Mouse (Mus musculus) liver, embryonic 14.5 days (tissue): ENCODE measurements around the gene Gng8. TPM values are rescaled to one million over a fixed set of nuclear protein-coding genes. Genes with fewer than 3 reads are reported as not detected.
A peak's percentile ranks its signal among the peaks of the same experiment; 100 is the strongest.

ENCODE experiments used
- ATAC-seq: fragments of 200-750 bp; cut with Nextera tagmentation; 2 replicates; pipeline ENCODE4 v1.8.0; 2017; ENCODE audit warnings: moderate number of reproducible peaks, mild to moderate bottlenecking, moderate library complexity; ENCODE audit not compliant: insufficient read depth
- DNase-seq, 3 experiments: peaks; one replicate each; pipeline ENCODE4 v3.0.0-alpha.2; 2012 to 2013; ENCODE audit warnings: low read depth in 3 of 3, low spot score in 3 of 3
- H3K27ac ChIP-seq: fragments of 300-500 bp; sonication (generic); 2 replicates; pipeline ENCODE4 v1.5.1; 2014; ENCODE audit warnings: moderate library complexity, mild to moderate bottlenecking, control low read depth, inconsistent platforms
- H3K27me3 ChIP-seq: fragments of 300-500 bp; sonication (generic); 2 replicates; pipeline ENCODE4 v1.6.1; 2014; ENCODE audit warnings: mild to moderate bottlenecking, low read length, moderate library complexity; ENCODE audit not compliant: control insufficient read depth, insufficient read depth
- H3K36me3 ChIP-seq: fragments of 300-500 bp; sonication (generic); replicated peaks from 2 replicates; pipeline ENCODE4 v1.6.1; 2014; ENCODE audit warnings: low read depth; ENCODE audit not compliant: control insufficient read depth, insufficient read depth
- H3K4me1 ChIP-seq, 2 experiments: fragments of 200-500 bp in 1 of 2; fragments of 300-500 bp in 1 of 2; sonication (generic) in 1 of 2; replicated peaks; 2 replicates each; pipeline ENCODE4 v1.6.1; 2012 to 2014; ENCODE audit warnings: antibody characterized with exemption in 1 of 2, inconsistent platforms in 1 of 2, low read length in 1 of 2; ENCODE audit not compliant: control insufficient read depth in 2 of 2, insufficient read depth in 2 of 2
- H3K4me2 ChIP-seq: fragments of 300-500 bp; sonication (generic); 2 replicates; pipeline ENCODE4 v1.6.1; 2014; ENCODE audit warnings: low read depth, mild to moderate bottlenecking, control low read depth, moderate library complexity
- H3K4me3 ChIP-seq, 2 experiments: fragments of 200-500 bp in 1 of 2; fragments of 300-500 bp in 1 of 2; sonication (generic) in 1 of 2; 2 replicates each; pipeline ENCODE4 v1.5.1; 2012 to 2014; ENCODE audit warnings: low read depth in 2 of 2, low read length in 2 of 2, mild to moderate bottlenecking in 2 of 2, control low read depth in 1 of 2, inconsistent platforms in 1 of 2, moderate library complexity in 1 of 2; ENCODE audit not compliant: insufficient read depth in 1 of 2
- H3K9ac ChIP-seq: fragments of 300-500 bp; sonication (generic); replicated peaks from 2 replicates; pipeline ENCODE4 v1.6.1; 2014; ENCODE audit warnings: mild to moderate bottlenecking, control low read depth, moderate library complexity
- H3K9me3 ChIP-seq: fragments of 300-500 bp; sonication (generic); 2 replicates; pipeline ENCODE4 v1.6.1; 2016; ENCODE audit warnings: low read length, mixed read lengths; ENCODE audit not compliant: control insufficient read depth
- CTCF ChIP-seq: IDR thresholded peaks from 2 replicates; pipeline ENCODE4 v1.5.1; 2016; ENCODE audit warnings: antibody characterized with exemption, low read depth, control low read depth
- EP300 ChIP-seq: IDR thresholded peaks from 2 replicates; pipeline ENCODE4 v1.6.1; 2016; ENCODE audit warnings: antibody characterized with exemption, low read depth
- WGBS: fragments of 180-500 bp; shearing (Covaris S2); extraction: QIAGEN DNeasy Blood & Tissue Kit; methylation state at CpG from one replicate; pipeline ENCODE4 v1.1.7; 2014; ENCODE audit not compliant: insufficient replicate concordance; 5-methylcytosine and 5-hydroxymethylcytosine counted together
- polyA plus RNA-seq, 2 experiments: library from polyadenylated mRNA; depleted of rRNA in 1 of 2; stranded (reverse) in 1 of 2; unstranded in 1 of 2; fragments of >200 nt; fragmentation: Nextera tagmentation in 1 of 2; extraction: Ambion mirVana in 1 of 2; gene quantifications; 2 replicates each; pipeline versions ENCODE4 v1.2.1 to v1.2.3; 2012 to 2014

The Gng8 gene
- polyA plus RNA-seq, 2 experiments, result 0.47 TPM; not detected in 1

DNA sequence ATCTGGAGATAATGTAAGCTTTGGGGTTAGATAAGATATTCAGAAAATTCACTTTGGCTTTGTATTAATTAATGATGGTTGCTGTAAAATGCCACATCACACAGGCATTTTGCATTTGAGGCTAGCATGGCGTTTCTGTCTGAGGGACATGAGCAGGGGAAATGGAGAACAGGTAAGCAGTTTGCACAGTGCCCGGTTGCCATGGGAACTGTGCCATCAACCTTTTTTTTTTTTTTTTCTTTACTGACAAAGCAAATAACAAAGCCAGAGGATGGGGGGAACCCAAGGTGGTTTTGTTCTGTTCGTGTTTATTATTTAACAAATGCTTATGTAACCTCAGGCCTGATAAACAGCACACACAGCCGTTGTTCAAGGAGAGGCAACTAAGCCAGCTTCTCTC is 51.3 kb downstream of the Gng8 start:
- no peaks in the 10 kb centered on the region for H3K9me3 ChIP-seq
- H3K36me3 ChIP-seq, result no peaks in the 10 kb centered on the region
- no peak overlapping the region for H3K9ac ChIP-seq
- H3K4me2 ChIP-seq, result no peak overlapping the region
- DNase-seq (no peak), ATAC-seq (no peak)
- H3K27ac ChIP-seq, result no peak overlapping the region
- H3K4me3 ChIP-seq, result no peak overlapping the region
- WGBS, result 43% methylated on average over 4 of the region's 4 CpGs
- H3K4me1 ChIP-seq, result no peaks in the 10 kb centered on the region
- peaks cover 48% of the 10 kb centered on the region for H3K27me3 ChIP-seq
- TF ChIP-seq CTCF, result no peak
- no peak for TF ChIP-seq EP300

DNA sequence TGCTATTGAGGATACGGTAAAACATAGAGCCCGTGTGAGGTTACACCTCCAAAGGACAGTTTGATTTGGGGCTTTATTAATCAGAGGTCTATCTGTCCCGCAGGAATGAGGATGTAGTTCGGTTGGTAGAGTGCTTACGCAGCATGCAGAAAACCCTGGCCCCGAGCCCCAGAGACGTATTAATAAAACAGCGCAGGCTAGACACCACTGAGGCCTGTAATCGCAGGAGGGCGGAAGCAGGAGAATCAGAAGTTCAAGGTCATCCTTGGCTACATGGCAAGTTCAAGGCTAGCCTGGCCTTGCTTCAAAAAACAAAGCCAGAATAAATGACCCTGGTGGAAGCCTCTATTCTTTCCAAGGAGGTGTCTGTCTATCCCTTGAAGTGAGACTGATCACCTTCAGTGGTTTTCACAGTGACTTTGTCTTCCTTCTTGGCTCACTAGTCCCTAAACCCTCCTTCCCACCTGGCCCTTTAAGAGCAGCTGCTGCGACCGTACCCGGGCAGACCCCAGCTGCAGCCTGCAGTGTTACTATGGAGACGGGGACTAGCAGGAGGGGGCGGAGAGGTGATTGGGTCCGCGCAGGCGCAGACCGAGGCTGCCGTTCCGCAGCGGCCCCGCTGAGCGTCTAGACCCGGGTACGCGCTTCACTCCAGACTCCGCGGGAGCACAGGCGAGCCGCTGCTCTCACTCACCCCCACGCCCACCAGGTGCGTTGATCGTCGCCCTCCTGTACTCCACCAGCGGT is 52.6 kb downstream of the Gng8 start, which contains the start of gene Pnmal2:
Gene Pnmal2 (plus strand): TSS at position 622 of the 747 bp plus-strand sequence.
- Histone ChIP-seq H3K9me3 (no peaks in the 10 kb centered on the region), H3K36me3 (no peaks in the 10 kb centered on the region), H3K4me3 (peak within 1 kb of the TSS; percentile 26 to 38), H3K9ac (no peak within 1 kb of the TSS), H3K4me2 (peak within 1 kb of the TSS; percentile 56), H3K27ac (no peak within 1 kb of the TSS), H3K4me1 (no peaks in the 10 kb centered on the region), H3K27me3 (peaks cover 61% of the 10 kb centered on the region)
- no peak for TF ChIP-seq EP300
- TF ChIP-seq CTCF, result no peak
- DNase-seq, result no peak
- WGBS, result 16% methylated on average over 36 of the region's 36 CpGs
- ATAC-seq, result 0 out of 2 replicates have a peak, but pooled peaks have one; percentile 37

DNA sequence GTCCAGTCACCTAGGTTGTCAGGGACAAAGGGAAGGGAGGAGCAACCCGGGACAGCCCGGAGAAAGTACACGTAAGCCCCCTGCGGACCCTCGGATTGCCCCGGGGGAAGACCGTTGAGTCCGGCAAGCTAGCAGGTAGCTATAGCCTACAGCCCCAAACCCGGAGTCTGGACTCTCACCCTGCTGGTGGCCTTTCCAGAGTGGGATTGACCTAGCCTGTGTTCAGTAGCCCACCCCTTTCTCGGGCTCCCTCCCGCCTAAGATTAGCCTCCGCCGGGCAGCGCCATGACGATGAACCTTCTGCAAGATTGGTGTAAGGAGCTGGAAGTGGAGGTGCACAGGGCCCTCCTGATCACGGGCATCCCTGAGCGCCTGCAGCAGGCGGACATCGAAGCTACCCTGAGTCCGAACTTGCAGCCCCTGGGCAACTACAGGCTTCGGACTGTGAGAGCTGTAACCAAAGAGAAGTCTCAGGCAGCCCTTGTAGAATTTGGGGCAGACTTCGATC is 53.3 kb downstream of the Gng8 start:
- H3K27me3 ChIP-seq, result peaks cover 67% of the 10 kb centered on the region
- H3K4me3 ChIP-seq, result peak overlapping the region; percentile 26 to 38
- 6% methylated on average over 22 of the region's 22 CpGs for WGBS
- no peaks in the 10 kb centered on the region for H3K4me1 ChIP-seq
- TF ChIP-seq CTCF, result no peak
- no peak for TF ChIP-seq EP300
- H3K9me3 ChIP-seq, result no peaks in the 10 kb centered on the region
- DNase-seq, result no peak
- no peak overlapping the region for H3K27ac ChIP-seq
- H3K9ac ChIP-seq, result no peak overlapping the region
- H3K4me2 ChIP-seq, result peak overlapping the region; percentile 56
- ATAC-seq, result no peak
- no peaks in the 10 kb centered on the region for H3K36me3 ChIP-seq

Other genes with a start within 250 kb of the Gng8 start
- gene Ceacam15, start 216.1 kb upstream of the Gng8 start, polyA plus RNA-seq (2012; rRNA removed), result not detected in 2 replicates
- gene Ceacam15, start 216.1 kb upstream of the Gng8 start, polyA plus RNA-seq (2014; fragmentation: Nextera tagmentation; extraction: Ambion mirVana), result not detected in 2 replicates
- gene Ceacam9, start 169.9 kb upstream of the Gng8 start, polyA plus RNA-seq (2012; rRNA removed), result not detected in 2 replicates
- not detected in 2 replicates for gene Ceacam9, start 169.9 kb upstream of the Gng8 start, polyA plus RNA-seq (2014; fragmentation: Nextera tagmentation; extraction: Ambion mirVana)
- 165 and 175 TPM in 2 replicates for gene Ap2s1, start 153.4 kb upstream of the Gng8 start, polyA plus RNA-seq (2012; rRNA removed)
- 176 and 198 TPM in 2 replicates for gene Ap2s1, start 153.4 kb upstream of the Gng8 start, polyA plus RNA-seq (2014; fragmentation: Nextera tagmentation; extraction: Ambion mirVana)
- gene Slc1a5, start 110.4 kb upstream of the Gng8 start, polyA plus RNA-seq (2012; rRNA removed), result 157 and 160 TPM in 2 replicates
- gene Slc1a5, start 110.4 kb upstream of the Gng8 start, polyA plus RNA-seq (2014; fragmentation: Nextera tagmentation; extraction: Ambion mirVana), result 61.7 and 67.3 TPM in 2 replicates
- gene Strn4, start 75.9 kb upstream of the Gng8 start, polyA plus RNA-seq (2012; rRNA removed), result 41.3 and 43.0 TPM in 2 replicates
- 27.2 and 32.2 TPM in 2 replicates for gene Strn4, start 75.9 kb upstream of the Gng8 start, polyA plus RNA-seq (2014; fragmentation: Nextera tagmentation; extraction: Ambion mirVana)
- 5.6 and 6.6 TPM in 2 replicates for gene Fkrp, start 75.1 kb upstream of the Gng8 start, polyA plus RNA-seq (2012; rRNA removed)
- gene Fkrp, start 75.1 kb upstream of the Gng8 start, polyA plus RNA-seq (2014; fragmentation: Nextera tagmentation; extraction: Ambion mirVana), result 7.2 and 8.9 TPM in 2 replicates
- gene Prkd2, start 48.9 kb upstream of the Gng8 start, polyA plus RNA-seq (2012; rRNA removed), result 2.5 and 3.2 TPM in 2 replicates
- 1.8 and 2.2 TPM in 2 replicates for gene Prkd2, start 48.9 kb upstream of the Gng8 start, polyA plus RNA-seq (2014; fragmentation: Nextera tagmentation; extraction: Ambion mirVana)
- 0.68 and 0.92 TPM in 2 replicates for gene Dact3, start 16.5 kb upstream of the Gng8 start, polyA plus RNA-seq (2012; rRNA removed)
- 0.09 and 0.14 TPM in 2 replicates for gene Dact3, start 16.5 kb upstream of the Gng8 start, polyA plus RNA-seq (2014; fragmentation: Nextera tagmentation; extraction: Ambion mirVana)
- gene Ptgir, start 14.7 kb downstream of the Gng8 start, polyA plus RNA-seq (2012; rRNA removed), result 0.84 and 0.87 TPM in 2 replicates
- gene Ptgir, start 14.7 kb downstream of the Gng8 start, polyA plus RNA-seq (2014; fragmentation: Nextera tagmentation; extraction: Ambion mirVana), result 0.88 and 1.2 TPM in 2 replicates
- gene Calm3, start 32.3 kb downstream of the Gng8 start, polyA plus RNA-seq (2012; rRNA removed), result 72.2 and 90.3 TPM in 2 replicates
- gene Calm3, start 32.3 kb downstream of the Gng8 start, polyA plus RNA-seq (2014; fragmentation: Nextera tagmentation; extraction: Ambion mirVana), result 115 and 122 TPM in 2 replicates
- gene Pnmal2, start 52.9 kb downstream of the Gng8 start, polyA plus RNA-seq (2012; rRNA removed), result 0.04 and 0.08 TPM in 2 replicates
- 0.08 and 0.14 TPM in 2 replicates for gene Pnmal2, start 52.9 kb downstream of the Gng8 start, polyA plus RNA-seq (2014; fragmentation: Nextera tagmentation; extraction: Ambion mirVana)
- 0.01 and 0.03 TPM in 2 replicates for gene Pnmal1, start 67.9 kb downstream of the Gng8 start, polyA plus RNA-seq (2012; rRNA removed)
- gene Pnmal1, start 67.9 kb downstream of the Gng8 start, polyA plus RNA-seq (2014; fragmentation: Nextera tagmentation; extraction: Ambion mirVana), result 0.03 TPM in 1 of 2 replicates, not detected in the other
- gene Gm42372, start 91.3 kb downstream of the Gng8 start, polyA plus RNA-seq (2012; rRNA removed), result 0.01 and 0.02 TPM in 2 replicates
- 0.03 and 0.04 TPM in 2 replicates for gene Gm42372, start 91.3 kb downstream of the Gng8 start, polyA plus RNA-seq (2014; fragmentation: Nextera tagmentation; extraction: Ambion mirVana)
- gene Ccdc8, start 100.9 kb downstream of the Gng8 start, polyA plus RNA-seq (2012; rRNA removed), result 2.0 and 2.7 TPM in 2 replicates
- 1.5 and 2.3 TPM in 2 replicates for gene Ccdc8, start 100.9 kb downstream of the Gng8 start, polyA plus RNA-seq (2014; fragmentation: Nextera tagmentation; extraction: Ambion mirVana)
- gene Ppp5c, start 136.1 kb downstream of the Gng8 start, polyA plus RNA-seq (2012; rRNA removed), result 61.7 and 68.3 TPM in 2 replicates
- gene Ppp5c, start 136.1 kb downstream of the Gng8 start, polyA plus RNA-seq (2014; fragmentation: Nextera tagmentation; extraction: Ambion mirVana), result 38.5 and 42.8 TPM in 2 replicates
- gene Hif3a, start 170.6 kb downstream of the Gng8 start, polyA plus RNA-seq (2012; rRNA removed), result 9.8 and 12.2 TPM in 2 replicates
- gene Hif3a, start 170.6 kb downstream of the Gng8 start, polyA plus RNA-seq (2014; fragmentation: Nextera tagmentation; extraction: Ambion mirVana), result 22.8 and 23.9 TPM in 2 replicates
- 0.02 and 0.18 TPM in 2 replicates for gene Psg16, start 182.3 kb downstream of the Gng8 start, polyA plus RNA-seq (2012; rRNA removed)
- gene Psg16, start 182.3 kb downstream of the Gng8 start, polyA plus RNA-seq (2014; fragmentation: Nextera tagmentation; extraction: Ambion mirVana), result 0.08 TPM in 2 replicates